Mouse (Mus musculus): ENCODE data around the gene Irx5. TPM values are rescaled to one million over a fixed set of nuclear protein-coding genes. Genes with fewer than 3 reads are reported as not detected.

The Irx5 gene
- 16.5 and 16.8 TPM in 2 replicates for polyA plus RNA-seq (2015; fragmentation: Nextera tagmentation; extraction: Ambion mirVana)

DNA sequence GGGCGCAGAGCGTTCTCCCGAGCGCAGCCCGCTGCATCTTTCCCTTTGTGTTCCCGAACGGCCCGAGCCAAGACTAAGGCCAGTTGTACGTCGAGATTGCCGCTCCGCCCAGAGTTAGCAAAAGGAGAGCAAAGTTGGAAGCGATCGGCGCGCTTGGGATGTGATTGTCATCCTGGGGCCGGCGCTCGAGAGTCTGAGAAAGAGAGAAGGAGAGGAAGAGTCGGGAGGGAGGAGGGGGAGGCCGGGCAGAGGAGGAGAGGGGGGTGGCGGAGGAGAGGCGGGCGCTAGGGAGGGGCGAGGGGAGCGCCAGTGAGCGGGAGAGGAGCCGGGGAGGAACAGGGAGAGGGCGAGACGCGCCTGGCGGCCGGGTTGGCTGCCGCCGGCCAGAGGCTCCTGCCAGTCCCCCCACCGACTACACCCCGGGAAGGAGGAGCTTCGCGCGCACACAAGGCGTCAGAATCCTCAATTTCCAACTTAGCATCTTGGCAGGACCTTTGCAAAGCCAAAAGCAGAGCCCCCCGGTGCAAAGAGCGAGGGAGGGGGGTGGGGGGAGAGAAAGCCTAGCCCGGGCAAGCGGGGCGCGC, at the start of gene Irx5:
Gene Irx5 (plus strand): TSS at position 228 of the 584 bp plus-strand sequence.
- peak; percentile 61 for ATAC-seq
- peak within 1 kb of the TSS; percentile 93 for H3K27ac ChIP-seq (ENCODE audit: low read length)
- H3K9me3 ChIP-seq (replicated peaks; ENCODE audit: control insufficient read depth, low read length, poor library complexity, severe bottlenecking): no peaks in the 10 kb centered on the region
- H3K4me3 ChIP-seq (ENCODE audit: low read depth, low read length): peak within 1 kb of the TSS; percentile 60
- no peaks in the 10 kb centered on the region for H3K36me3 ChIP-seq (ENCODE audit: control insufficient read depth, insufficient read depth, low read length)
- H3K4me2 ChIP-seq (ENCODE audit: low read length): peak within 1 kb of the TSS; percentile 68
- H3K27me3 ChIP-seq (ENCODE audit: control insufficient read depth, insufficient read depth, low read depth, low read length): no peaks in the 10 kb centered on the region
- peaks cover 9% of the 10 kb centered on the region for H3K4me1 ChIP-seq (ENCODE audit: control insufficient read depth, insufficient read depth, low read length)
- H3K9ac ChIP-seq (ENCODE audit: low read depth, low read length): peak within 1 kb of the TSS; percentile 81
- WGBS: 0% methylated on average over 32 of the region's 47 CpGs

- no peak overlapping the region for H3K9ac ChIP-seq (ENCODE audit: low read depth, low read length)
- no peaks in the 10 kb centered on the region for H3K27me3 ChIP-seq (ENCODE audit: control insufficient read depth, insufficient read depth, low read depth, low read length)
- H3K27ac ChIP-seq (ENCODE audit: low read length): no peak overlapping the region
- no peak overlapping the region for H3K4me2 ChIP-seq (ENCODE audit: low read length)
- H3K9me3 ChIP-seq (replicated peaks; ENCODE audit: control insufficient read depth, low read length, poor library complexity, severe bottlenecking): no peaks in the 10 kb centered on the region
- H3K36me3 ChIP-seq (ENCODE audit: control insufficient read depth, insufficient read depth, low read length): no peaks in the 10 kb centered on the region
- no peak for ATAC-seq
- no peaks in the 10 kb centered on the region for H3K4me1 ChIP-seq (ENCODE audit: control insufficient read depth, insufficient read depth, low read length)
- no peak overlapping the region for H3K4me3 ChIP-seq (ENCODE audit: low read depth, low read length)
- 49% methylated on average over 7 of the region's 7 CpGs for WGBS
These were observed 45.2 kb upstream of the Irx5 start for GRCm38 (mm10) chr8:92312178-92312577.

DNA sequence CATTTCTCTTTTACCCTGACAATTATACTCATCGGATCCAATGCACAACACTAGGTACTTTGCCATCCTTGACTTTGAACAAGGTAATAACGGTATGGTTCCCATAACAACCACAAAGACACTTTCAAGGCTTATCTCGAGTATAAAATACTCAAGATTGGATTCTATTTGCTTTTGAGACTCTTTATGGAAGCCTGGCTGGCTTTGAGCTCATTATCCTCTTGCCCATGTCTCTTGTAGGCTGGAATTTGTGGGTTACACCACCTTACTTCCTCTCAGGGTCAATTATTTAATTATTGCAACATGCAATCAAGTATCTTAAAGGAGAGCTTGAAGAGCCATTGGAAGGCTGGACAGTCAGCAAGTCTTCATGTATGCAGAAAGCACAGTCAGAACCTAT, 43.7 kb upstream of the Irx5 start:
- no peak overlapping the region for H3K9ac ChIP-seq (ENCODE audit: low read depth, low read length)
- no peak for ATAC-seq
- H3K4me2 ChIP-seq (ENCODE audit: low read length): no peak overlapping the region
- H3K27ac ChIP-seq (ENCODE audit: low read length): no peak overlapping the region
- H3K27me3 ChIP-seq (ENCODE audit: control insufficient read depth, insufficient read depth, low read depth, low read length): no peaks in the 10 kb centered on the region
- no peaks in the 10 kb centered on the region for H3K9me3 ChIP-seq (replicated peaks; ENCODE audit: control insufficient read depth, low read length, poor library complexity, severe bottlenecking)
- 79% methylated on average over 3 of the region's 3 CpGs for WGBS
- no peaks in the 10 kb centered on the region for H3K36me3 ChIP-seq (ENCODE audit: control insufficient read depth, insufficient read depth, low read length)
- H3K4me1 ChIP-seq (ENCODE audit: control insufficient read depth, insufficient read depth, low read length): no peaks in the 10 kb centered on the region
- H3K4me3 ChIP-seq (ENCODE audit: low read depth, low read length): no peak overlapping the region

GRCm38 (mm10) chr8:92323751-92324150, 33.7 kb upstream of the Irx5 start:
- 93% methylated on average over 7 of the region's 7 CpGs for WGBS
- H3K27ac ChIP-seq (ENCODE audit: low read length): no peak overlapping the region
- no peaks in the 10 kb centered on the region for H3K4me1 ChIP-seq (ENCODE audit: control insufficient read depth, insufficient read depth, low read length)
- H3K4me3 ChIP-seq (ENCODE audit: low read depth, low read length): no peak overlapping the region
- H3K36me3 ChIP-seq (ENCODE audit: control insufficient read depth, insufficient read depth, low read length): peaks cover 2% of the 10 kb centered on the region; the same call in 1 of the 2 replicates
- ATAC-seq: no peak
- H3K9ac ChIP-seq (ENCODE audit: low read depth, low read length): no peak overlapping the region
- no peak overlapping the region for H3K4me2 ChIP-seq (ENCODE audit: low read length)
- no peaks in the 10 kb centered on the region for H3K9me3 ChIP-seq (replicated peaks; ENCODE audit: control insufficient read depth, low read length, poor library complexity, severe bottlenecking)
- H3K27me3 ChIP-seq (ENCODE audit: control insufficient read depth, insufficient read depth, low read depth, low read length): no peaks in the 10 kb centered on the region

DNA sequence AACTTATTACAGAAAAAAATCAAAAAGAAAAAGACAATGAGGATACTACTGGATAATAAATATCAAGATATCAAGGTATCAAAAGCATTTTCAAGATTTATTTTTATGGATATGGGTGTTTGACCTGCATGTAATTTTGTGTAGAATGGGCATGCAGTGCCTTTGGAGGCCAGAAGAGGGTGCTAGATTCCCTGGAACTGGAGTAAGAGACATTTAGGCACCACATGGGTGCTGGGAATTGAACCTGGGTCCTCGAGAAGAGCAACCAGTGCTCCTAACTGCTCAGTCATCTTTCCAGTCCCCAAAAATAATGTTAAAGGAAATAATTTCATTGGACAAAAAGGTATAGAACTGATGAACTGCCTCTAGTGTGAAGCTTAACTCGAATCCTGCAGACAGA, 30.2 kb upstream of the Irx5 start:
- Histone ChIP-seq H3K9ac (ENCODE audit: low read depth, low read length) (no peak overlapping the region), H3K9me3 (replicated peaks; ENCODE audit: control insufficient read depth, low read length, poor library complexity, severe bottlenecking) (no peaks in the 10 kb centered on the region), H3K4me3 (ENCODE audit: low read depth, low read length) (no peak overlapping the region), H3K27ac (ENCODE audit: low read length) (no peak overlapping the region), H3K36me3 (ENCODE audit: control insufficient read depth, insufficient read depth, low read length) (peaks cover 2% of the 10 kb centered on the region; the same call in 1 of the 2 replicates), H3K4me2 (ENCODE audit: low read length) (no peak overlapping the region), H3K4me1 (ENCODE audit: control insufficient read depth, insufficient read depth, low read length) (no peaks in the 10 kb centered on the region), H3K27me3 (ENCODE audit: control insufficient read depth, insufficient read depth, low read depth, low read length) (no peaks in the 10 kb centered on the region)
- 98% methylated on average over 2 of the region's 2 CpGs for WGBS
- ATAC-seq: no peak

DNA sequence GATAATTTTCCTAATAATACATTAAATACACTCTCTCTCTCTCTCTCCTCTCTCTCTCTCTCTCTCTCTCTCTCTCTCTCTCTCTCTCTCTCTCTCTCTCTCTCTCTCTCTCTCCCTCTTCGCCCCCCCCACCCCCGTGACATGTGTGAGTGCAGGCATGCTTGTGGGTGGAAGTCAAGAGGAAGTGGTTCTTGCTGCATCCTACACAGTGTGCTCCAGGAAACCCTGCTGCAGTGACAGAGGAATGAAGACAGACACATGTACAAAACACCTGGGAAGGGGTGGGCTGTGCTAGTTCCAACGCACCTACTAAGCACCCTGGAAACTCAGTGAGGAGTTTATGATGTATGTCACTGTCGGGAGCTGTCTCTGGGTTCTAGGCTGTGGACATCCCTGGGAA, 28.2 kb upstream of the Irx5 start:
- Histone ChIP-seq H3K9me3 (replicated peaks; ENCODE audit: control insufficient read depth, low read length, poor library complexity, severe bottlenecking) (no peaks in the 10 kb centered on the region), H3K4me1 (ENCODE audit: control insufficient read depth, insufficient read depth, low read length) (no peaks in the 10 kb centered on the region), H3K27me3 (ENCODE audit: control insufficient read depth, insufficient read depth, low read depth, low read length) (no peaks in the 10 kb centered on the region), H3K27ac (ENCODE audit: low read length) (no peak overlapping the region), H3K9ac (ENCODE audit: low read depth, low read length) (no peak overlapping the region), H3K36me3 (ENCODE audit: control insufficient read depth, insufficient read depth, low read length) (peaks cover 2% of the 10 kb centered on the region; the same call in 1 of the 2 replicates), H3K4me3 (ENCODE audit: low read depth, low read length) (no peak overlapping the region), H3K4me2 (ENCODE audit: low read length) (no peak overlapping the region)
- 93% methylated on average over 3 of the region's 4 CpGs for WGBS
- ATAC-seq: no peak

GRCm38 (mm10) chr8:92331811-92332210, 25.6 kb upstream of the Irx5 start:
- ATAC-seq: no peak
- no peaks in the 10 kb centered on the region for H3K9me3 ChIP-seq (replicated peaks; ENCODE audit: control insufficient read depth, low read length, poor library complexity, severe bottlenecking)
- H3K9ac ChIP-seq (ENCODE audit: low read depth, low read length): no peak overlapping the region
- H3K27ac ChIP-seq (ENCODE audit: low read length): no peak overlapping the region
- no peak overlapping the region for H3K4me2 ChIP-seq (ENCODE audit: low read length)
- WGBS: 88% methylated on average over 3 of the region's 3 CpGs
- no peak overlapping the region for H3K4me3 ChIP-seq (ENCODE audit: low read depth, low read length)
- H3K4me1 ChIP-seq (ENCODE audit: control insufficient read depth, insufficient read depth, low read length): 0 out of 2 replicates have a peak, but pooled peaks cover 2% of the 10 kb centered on the region
- H3K27me3 ChIP-seq (ENCODE audit: control insufficient read depth, insufficient read depth, low read depth, low read length): no peaks in the 10 kb centered on the region
- no peaks in the 10 kb centered on the region for H3K36me3 ChIP-seq (ENCODE audit: control insufficient read depth, insufficient read depth, low read length)

DNA sequence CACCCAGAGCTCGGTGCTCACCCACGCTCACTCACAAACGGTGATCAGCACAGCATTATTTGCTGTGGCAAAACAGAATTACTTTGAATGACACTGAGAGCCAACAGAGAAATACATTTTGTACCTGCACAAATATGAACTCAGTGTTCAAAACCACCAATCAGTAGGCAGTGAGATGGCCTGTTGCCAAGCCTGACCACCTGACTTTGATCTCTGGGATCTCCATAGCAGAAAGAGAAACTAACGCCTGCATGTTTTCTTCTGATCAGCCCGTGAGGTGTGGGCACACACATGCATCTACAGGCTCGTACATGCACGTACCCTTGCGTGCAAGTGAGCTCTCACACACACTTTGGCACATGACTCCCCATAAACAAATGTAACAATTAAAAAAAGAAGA, 24.0 kb upstream of the Irx5 start:
- Histone ChIP-seq H3K4me2 (ENCODE audit: low read length) (no peak overlapping the region), H3K27me3 (ENCODE audit: control insufficient read depth, insufficient read depth, low read depth, low read length) (no peaks in the 10 kb centered on the region), H3K4me3 (ENCODE audit: low read depth, low read length) (no peak overlapping the region), H3K9ac (ENCODE audit: low read depth, low read length) (no peak overlapping the region), H3K4me1 (ENCODE audit: control insufficient read depth, insufficient read depth, low read length) (0 out of 2 replicates have a peak, but pooled peaks cover 2% of the 10 kb centered on the region), H3K27ac (ENCODE audit: low read length) (no peak overlapping the region), H3K9me3 (replicated peaks; ENCODE audit: control insufficient read depth, low read length, poor library complexity, severe bottlenecking) (no peaks in the 10 kb centered on the region), H3K36me3 (ENCODE audit: control insufficient read depth, insufficient read depth, low read length) (no peaks in the 10 kb centered on the region)
- ATAC-seq: no peak
- 93% methylated on average over 8 of the region's 8 CpGs for WGBS

DNA sequence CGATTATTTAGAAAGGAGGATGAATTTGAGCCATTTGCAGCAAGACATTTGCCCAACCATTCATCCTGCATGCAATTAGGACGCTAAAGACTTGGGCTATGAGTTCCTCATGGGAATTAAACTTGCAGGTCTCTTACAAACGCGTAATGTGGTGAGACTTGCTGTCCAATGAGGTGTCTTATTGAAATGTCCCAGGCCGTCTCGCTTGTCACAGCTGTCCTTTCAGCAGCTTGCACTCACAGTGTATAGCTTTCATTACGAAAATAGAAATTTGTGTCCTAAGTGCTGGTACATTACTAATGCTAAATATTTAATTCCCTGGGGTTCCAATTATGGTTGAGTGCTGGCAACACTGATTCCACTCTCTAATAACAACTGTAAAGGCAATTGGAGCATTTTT, 22.3 kb upstream of the Irx5 start:
- H3K4me1 ChIP-seq (ENCODE audit: control insufficient read depth, insufficient read depth, low read length): 0 out of 2 replicates have a peak, but pooled peaks cover 2% of the 10 kb centered on the region
- 62% methylated on average over 7 of the region's 7 CpGs for WGBS

More for the DNA sequence above, 22.3 kb upstream of the Irx5 start:
- no peaks in the 10 kb centered on the region for H3K27me3 ChIP-seq (ENCODE audit: control insufficient read depth, insufficient read depth, low read depth, low read length)
- H3K27ac ChIP-seq (ENCODE audit: low read length): no peak overlapping the region
- no peak overlapping the region for H3K4me2 ChIP-seq (ENCODE audit: low read length)
- peak; percentile 17; the same call in 1 of the 2 replicates for ATAC-seq
- H3K36me3 ChIP-seq (ENCODE audit: control insufficient read depth, insufficient read depth, low read length): no peaks in the 10 kb centered on the region; the same call in 1 of the 2 replicates
- no peaks in the 10 kb centered on the region for H3K9me3 ChIP-seq (replicated peaks; ENCODE audit: control insufficient read depth, low read length, poor library complexity, severe bottlenecking)
- H3K9ac ChIP-seq (ENCODE audit: low read depth, low read length): no peak overlapping the region
- no peak overlapping the region for H3K4me3 ChIP-seq (ENCODE audit: low read depth, low read length)

Data from midbrain, embryonic 16.5 days (tissue).